In genomic region chr5:144357881-144358591, GRCm38 (mm10) we compare ENCODE assay signal across 7 mouse cellular contexts. TPM values are rescaled to one million over a fixed set of nuclear protein-coding genes. Genes with fewer than 3 reads are reported as not detected.
DNase-seq lines count a peak whose midpoint lies in the region; ATAC-seq and TF ChIP-seq lines count a peak whose summit lies in the region.

TSS of gene Baiap2l1 (minus strand) at chr5:144358112.

- DNase-seq in heart, adult 8-10 months (ENCODE audit: low spot score): peak; percentile 79
- DNase-seq in kidney, adult 8-10 months: peak; percentile 99 to 100
- DNase-seq in spleen, adult 2 months (ENCODE audit: low read depth in 1 of 2, low spot score in 2 of 2): peak; percentile 51 to 69

- no peaks in the 10 kb centered on the region for H3K27me3 ChIP-seq in embryonic facial prominence, embryonic 15.5 days
- no peaks in the 10 kb centered on the region for H3K27me3 ChIP-seq in limb, embryonic 13.5 days
- peaks cover 27% of the 10 kb centered on the region for H3K27me3 ChIP-seq in midbrain, embryonic 16.5 days (ENCODE audit: control insufficient read depth, insufficient read depth, low read depth, low read length)
- peaks cover 9% of the 10 kb centered on the region for H3K27me3 ChIP-seq in spleen, adult 2 months (ENCODE audit: control insufficient read depth, insufficient read depth, low read length)

- no peak within 1 kb of the TSS; the same call in 1 of the 2 replicates for H3K27ac ChIP-seq in bone marrow, adult 2 months (ENCODE audit: control insufficient read depth, insufficient read depth, low read depth, low read length, poor library complexity)
- H3K27ac ChIP-seq in embryonic facial prominence, embryonic 15.5 days (replicated peaks): peak within 1 kb of the TSS; percentile 80
- H3K27ac ChIP-seq in limb, embryonic 13.5 days: peak within 1 kb of the TSS; percentile 28
- no peak within 1 kb of the TSS for H3K27ac ChIP-seq in midbrain, embryonic 16.5 days (ENCODE audit: low read length)
- H3K27ac ChIP-seq in spleen, adult 2 months (ENCODE audit: insufficient read depth, low read length): no peak within 1 kb of the TSS

- WGBS in bone marrow, adult 2 months: under 1% methylated on average over 60 of the region's 60 CpGs
- under 1% methylated on average over 59 of the region's 60 CpGs for whole genome bisulfite sequencing in embryonic facial prominence, embryonic 15.5 days
- WGBS in limb, embryonic 13.5 days: under 1% methylated on average over 58 of the region's 60 CpGs
- WGBS in midbrain, embryonic 16.5 days: under 1% methylated on average over 59 of the region's 60 CpGs
- under 1% methylated on average over 59 of the region's 60 CpGs for WGBS in spleen, adult 2 months

- peaks cover 2% of the 10 kb centered on the region for H3K4me1 ChIP-seq in bone marrow, adult 2 months (ENCODE audit: control insufficient read depth, insufficient read depth, low read length)
- H3K4me1 ChIP-seq in embryonic facial prominence, embryonic 15.5 days: peaks cover 10% of the 10 kb centered on the region
- peaks cover 8% of the 10 kb centered on the region; the same call in 1 of the 2 replicates for H3K4me1 ChIP-seq in limb, embryonic 13.5 days
- H3K4me1 ChIP-seq in midbrain, embryonic 16.5 days (ENCODE audit: control insufficient read depth, insufficient read depth, low read length): peaks cover 15% of the 10 kb centered on the region
- H3K4me1 ChIP-seq in spleen, adult 2 months (ENCODE audit: control insufficient read depth, insufficient read depth, insufficient read length): peaks cover 5% of the 10 kb centered on the region

- H3K4me2 ChIP-seq in embryonic facial prominence, embryonic 15.5 days (replicated peaks): peak within 1 kb of the TSS; percentile 94
- peak within 1 kb of the TSS; percentile 90 for H3K4me2 ChIP-seq in limb, embryonic 13.5 days (replicated peaks)
- peak within 1 kb of the TSS; percentile 100 for H3K4me2 ChIP-seq in midbrain, embryonic 16.5 days (ENCODE audit: low read length)

- TF ChIP-seq POLR2A in bone marrow, adult 2 months (IDR thresholded peaks at IDR 0.05; ENCODE audit: borderline replicate concordance, control insufficient read depth, low read depth, low read length): no peak; the same call in 1 of the 2 replicates
- TF ChIP-seq POLR2A in spleen, adult 2 months (IDR thresholded peaks at IDR 0.05; ENCODE audit: low read depth, low read length): no peak

- H3K36me3 ChIP-seq in embryonic facial prominence, embryonic 15.5 days: no peaks in the 10 kb centered on the region
- no peaks in the 10 kb centered on the region for H3K36me3 ChIP-seq in limb, embryonic 13.5 days
- no peaks in the 10 kb centered on the region for H3K36me3 ChIP-seq in midbrain, embryonic 16.5 days (ENCODE audit: control insufficient read depth, insufficient read depth, low read length)
- H3K36me3 ChIP-seq in spleen, adult 2 months (ENCODE audit: control insufficient read depth, insufficient read depth, low read length): no peaks in the 10 kb centered on the region

- peak within 1 kb of the TSS; percentile 66 for H3K9ac ChIP-seq in embryonic facial prominence, embryonic 15.5 days
- H3K9ac ChIP-seq in limb, embryonic 13.5 days: peak within 1 kb of the TSS; percentile 72
- H3K9ac ChIP-seq in midbrain, embryonic 16.5 days (ENCODE audit: low read depth, low read length): peak within 1 kb of the TSS; percentile 49; the same call in 1 of the 2 replicates

- TF ChIP-seq CTCF in bone marrow, adult 2 months (IDR thresholded peaks at IDR 0.05; ENCODE audit: control insufficient read depth, insufficient read depth, low read length): no peak
- no peak for TF ChIP-seq CTCF in spleen, adult 2 months (IDR thresholded peaks at IDR 0.05; ENCODE audit: extremely low read depth, insufficient read depth, insufficient read length, insufficient replicate concordance)

- peak; percentile 93 for ATAC-seq in embryonic facial prominence, embryonic 15.5 days (ENCODE audit: insufficient number of reproducible peaks, low FRiP score, low TSS enrichment, low read depth)
- ATAC-seq in limb, embryonic 13.5 days (ENCODE audit: low FRiP score, low read depth): peak; percentile 96
- peak; percentile 85 for ATAC-seq in midbrain, embryonic 16.5 days

- no peaks in the 10 kb centered on the region for H3K9me3 ChIP-seq in embryonic facial prominence, embryonic 15.5 days (replicated peaks)
- H3K9me3 ChIP-seq in limb, embryonic 13.5 days: no peaks in the 10 kb centered on the region
- H3K9me3 ChIP-seq in midbrain, embryonic 16.5 days (replicated peaks; ENCODE audit: control insufficient read depth, low read length, poor library complexity, severe bottlenecking): no peaks in the 10 kb centered on the region

- peak within 1 kb of the TSS; percentile 59 for H3K4me3 ChIP-seq in bone marrow, adult 2 months (replicated peaks; ENCODE audit: control insufficient read depth, low read depth, low read length)
- peak within 1 kb of the TSS; percentile 73 for H3K4me3 ChIP-seq in embryonic facial prominence, embryonic 15.5 days (replicated peaks)
- peak within 1 kb of the TSS; percentile 62 for H3K4me3 ChIP-seq in limb, embryonic 13.5 days
- peak within 1 kb of the TSS; percentile 62 for H3K4me3 ChIP-seq in midbrain, embryonic 16.5 days (ENCODE audit: low read depth, low read length)
- H3K4me3 ChIP-seq in spleen, adult 2 months (ENCODE audit: extremely low read depth, insufficient read depth, insufficient read length): peak within 1 kb of the TSS; percentile 52

RNA-seq across cellular contexts. Expression of gene Baiap2l1, which starts in this region (rescaled TPM):
- not detected in 2 replicates for polyA plus RNA-seq in bone marrow, adult 2 months (2011; ENCODE audit: insufficient read depth, insufficient read length, low replicate concordance, missing spikeins)
- 11.3 and 11.7 TPM in 2 replicates for polyA plus RNA-seq in embryonic facial prominence, embryonic 15.5 days (2015; fragmentation: Nextera tagmentation; extraction: Ambion mirVana)
- total RNA-seq in heart, adult 8-10 months (2022): 10 to 100 TPM in 1 of 4 experiments, 1 to 10 TPM in 3; 6.4 to 10.6 (median 8.3) TPM
- polyA plus RNA-seq in limb, embryonic 13.5 days (2015; fragmentation: Nextera tagmentation; extraction: Ambion mirVana): 6.9 and 7.3 TPM in 2 replicates
- 1.2 TPM in 2 replicates for polyA plus RNA-seq in midbrain, embryonic 16.5 days (2015; fragmentation: Nextera tagmentation; extraction: Ambion mirVana)
- polyA plus RNA-seq in spleen, adult 2 months (2012; rRNA removed): 0.22 and 0.39 TPM in 2 replicates

Comparison
In these comparisons a context has a peak if more than half of its experiments do, and no peak if none do; other contexts are left out.
1. Peak in DNase-seq and H3K4me3 ChIP-seq in spleen, adult 2 months; RNA of the gene not detected or under 1 TPM.
2. H3K27ac ChIP-seq: peak in embryonic facial prominence, embryonic 15.5 days (single experiment) and limb, embryonic 13.5 days (single experiment); none in bone marrow, adult 2 months (single experiment), midbrain, embryonic 16.5 days (single experiment) and spleen, adult 2 months (single experiment).
3. Peak in every context shown above with its lines, with median percentiles within 50 percentile points of each other: H3K4me3 ChIP-seq, ATAC-seq, H3K4me2 ChIP-seq, H3K9ac ChIP-seq and DNase-seq.